Mouse (Mus musculus) gastrocnemius, postnatal 10 days (tissue): ENCODE data around the gene Sec31b. TPM values are rescaled to one million over a fixed set of nuclear protein-coding genes. Genes with fewer than 3 reads are reported as not detected.

ENCODE experiments used
- DNase-seq: peaks from one replicate; pipeline ENCODE4 v3.0.0; 2021; ENCODE audit warnings: mixed read lengths
- total RNA-seq, 2 experiments: library from RNA; stranded (reverse); gene quantifications; 2 replicates each; pipeline ENCODE4 v1.2.3; 2021

The Sec31b gene
- total RNA-seq, 2 experiments from 2014 or later, result 5.1 to 5.6 TPM

GRCm38 (mm10) chr19:44475268-44475667, 70.4 kb downstream of the Sec31b start:
- no peak for DNase-seq

- DNase-seq, result peak; percentile 89
These were observed 71.5 kb downstream of the Sec31b start for GRCm38 (mm10) chr19:44474158-44474557.

Other genes with a start within 250 kb of the Sec31b start
- under 1 TPM; 0.33 to 0.61 TPM for gene Scd4, start 212.8 kb downstream of the Sec31b start, total RNA-seq
- 10 to 100 TPM; 39.5 to 46.6 TPM for gene Scd1, start 138.0 kb downstream of the Sec31b start, total RNA-seq
- gene Wnt8b, start 52.4 kb downstream of the Sec31b start, total RNA-seq, result not detected
- gene Gm20538, start 7.0 kb upstream of the Sec31b start, total RNA-seq, result not detected
- gene Ndufb8, start 9.6 kb upstream of the Sec31b start, total RNA-seq, result 100 to 1,000 TPM; 675 to 794 TPM
- 10 to 100 TPM; 89.6 to 91.5 TPM for gene Hif1an, start 17.0 kb upstream of the Sec31b start, total RNA-seq
- gene Pax2, start 210.2 kb upstream of the Sec31b start, total RNA-seq, result not detected